Mouse (Mus musculus) cerebellum, postnatal 36 days (tissue): ENCODE results near the gene Bysl.
A peak's percentile ranks its signal among the peaks of the same experiment; 100 is the strongest.
"Not testable (repeated sequence)": the region's sequence is repeated elsewhere in the genome, so short reads cannot be mapped to it uniquely, and the experiment has no call there.

Source experiments
- DNase-seq, 2 experiments: peaks; one replicate each; pipeline ENCODE4 v3.0.0; 2021 to 2022; ENCODE audit warnings: mixed read lengths in 2 of 2

Gene Bysl

GRCm38 (mm10) chr17:47618556-47619311, 7.4 kb upstream of the Bysl start:
- no peak for DNase-seq

GRCm38 (mm10) chr17:47617605-47618307, 6.5 kb upstream of the Bysl start:
- no peak for DNase-seq

DNA sequence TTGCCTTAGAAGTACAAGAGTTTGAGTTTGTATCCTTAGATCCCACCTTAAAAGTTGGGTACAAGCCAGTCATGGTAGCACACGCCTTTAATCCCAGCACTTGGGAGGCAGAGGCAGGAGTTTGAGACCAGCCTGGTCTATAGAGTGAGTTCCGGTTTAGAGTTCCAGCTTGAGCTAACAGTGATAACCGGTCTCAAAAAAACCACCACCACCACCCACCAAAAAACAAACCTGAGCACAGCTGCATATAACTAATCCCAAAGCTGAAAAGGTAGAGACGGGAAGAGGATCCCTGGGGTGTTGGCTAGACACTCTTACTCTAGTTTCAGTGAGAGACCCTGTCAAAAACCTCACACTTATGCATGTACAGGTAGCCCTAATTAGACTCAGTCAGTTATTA, 5.4 kb upstream of the Bysl start:
- no peak for DNase-seq

GRCm38 (mm10) chr17:47616119-47616518, 4.8 kb upstream of the Bysl start:
- no peak for DNase-seq

DNA sequence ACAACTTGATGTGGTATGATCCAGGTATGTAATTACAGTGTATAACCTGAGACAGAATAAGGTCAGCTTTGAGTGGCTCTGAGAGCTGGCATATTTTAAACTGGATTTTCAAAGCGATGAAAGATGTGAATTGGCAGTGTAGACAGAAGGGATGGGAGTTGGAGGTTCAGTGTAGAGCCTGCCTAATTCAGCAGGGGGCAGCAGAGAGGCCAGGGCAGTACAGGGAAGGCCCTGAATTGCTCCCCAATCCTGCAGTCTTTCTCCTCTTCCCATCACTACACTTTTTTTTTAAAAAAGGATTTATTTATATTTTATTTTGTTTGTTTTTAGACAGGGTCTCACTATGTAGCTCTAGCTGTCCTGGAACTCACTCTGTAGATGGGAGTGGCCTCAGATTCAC, 2.7 kb upstream of the Bysl start:
- no peak for DNase-seq

DNA sequence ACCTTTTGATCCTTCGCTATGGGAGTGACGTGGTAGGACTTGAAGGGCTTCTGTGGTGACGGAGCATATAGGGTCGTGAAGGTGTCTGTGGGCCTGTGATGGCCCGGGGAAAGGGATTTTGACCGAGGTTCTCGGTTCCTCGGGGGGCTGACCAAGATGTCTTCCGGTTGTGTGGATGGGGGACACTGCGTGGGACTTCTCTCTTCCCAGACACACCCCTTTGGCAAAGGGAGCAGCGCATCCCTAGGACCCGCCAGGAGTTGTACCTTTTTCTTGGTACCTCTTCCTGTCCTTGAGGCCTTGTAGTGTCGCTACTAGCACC, 330 bp upstream of the Bysl start:
- DNase-seq = no peak

DNA sequence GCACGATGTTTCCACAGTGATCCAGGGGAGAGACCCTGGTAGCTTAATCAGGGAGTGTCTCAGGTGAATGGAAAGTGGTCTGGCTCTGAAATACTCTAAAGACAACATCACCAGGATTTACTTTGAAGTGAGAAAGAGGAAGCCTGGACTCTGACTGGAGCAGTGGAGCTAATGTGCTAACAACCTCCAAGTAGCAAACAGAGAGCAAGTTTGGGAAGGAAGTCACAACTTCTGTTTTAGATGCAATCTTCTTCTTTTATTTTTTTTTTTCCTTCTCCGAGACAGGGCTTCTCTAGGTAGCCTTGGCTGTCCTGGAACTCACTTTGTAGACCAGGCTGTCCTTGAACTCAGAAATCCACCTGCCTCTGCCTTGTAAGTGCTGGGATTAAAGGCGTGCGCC, 2.1 kb downstream of the Bysl start:
- no peak for DNase-seq

DNA sequence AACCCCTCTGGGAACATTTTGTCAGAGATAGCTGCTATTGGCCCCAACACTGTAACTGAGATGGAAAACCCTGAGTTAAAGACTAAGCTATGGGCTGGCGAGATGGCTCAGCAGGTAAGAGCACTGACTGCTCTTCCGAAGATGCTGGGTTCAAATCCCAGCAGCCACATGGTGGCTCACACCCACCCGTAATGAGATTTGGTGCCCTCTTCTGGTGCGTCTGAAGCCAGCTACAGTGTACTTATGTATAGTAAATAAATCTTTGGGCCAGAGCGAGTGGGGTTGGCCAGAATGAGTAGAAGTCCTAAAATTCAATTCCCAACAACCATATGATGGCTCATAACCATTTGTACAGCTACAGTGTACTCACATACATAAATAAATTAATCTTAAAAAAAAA, 5.1 kb downstream of the Bysl start:
- DNase-seq = no peak

- DNase-seq = no peak
Observed at GRCm38 (mm10) chr17:47602289-47602688, 9.0 kb downstream of the Bysl start.

- no peak for DNase-seq
Observed at GRCm38 (mm10) chr17:47601389-47601755, 9.9 kb downstream of the Bysl start.

GRCm38 (mm10) chr17:47600601-47601388, 10.5 kb downstream of the Bysl start:
- no peak for DNase-seq

- DNase-seq = no peak
Observed at GRCm38 (mm10) chr17:47599511-47600297, 11.6 kb downstream of the Bysl start.

DNA sequence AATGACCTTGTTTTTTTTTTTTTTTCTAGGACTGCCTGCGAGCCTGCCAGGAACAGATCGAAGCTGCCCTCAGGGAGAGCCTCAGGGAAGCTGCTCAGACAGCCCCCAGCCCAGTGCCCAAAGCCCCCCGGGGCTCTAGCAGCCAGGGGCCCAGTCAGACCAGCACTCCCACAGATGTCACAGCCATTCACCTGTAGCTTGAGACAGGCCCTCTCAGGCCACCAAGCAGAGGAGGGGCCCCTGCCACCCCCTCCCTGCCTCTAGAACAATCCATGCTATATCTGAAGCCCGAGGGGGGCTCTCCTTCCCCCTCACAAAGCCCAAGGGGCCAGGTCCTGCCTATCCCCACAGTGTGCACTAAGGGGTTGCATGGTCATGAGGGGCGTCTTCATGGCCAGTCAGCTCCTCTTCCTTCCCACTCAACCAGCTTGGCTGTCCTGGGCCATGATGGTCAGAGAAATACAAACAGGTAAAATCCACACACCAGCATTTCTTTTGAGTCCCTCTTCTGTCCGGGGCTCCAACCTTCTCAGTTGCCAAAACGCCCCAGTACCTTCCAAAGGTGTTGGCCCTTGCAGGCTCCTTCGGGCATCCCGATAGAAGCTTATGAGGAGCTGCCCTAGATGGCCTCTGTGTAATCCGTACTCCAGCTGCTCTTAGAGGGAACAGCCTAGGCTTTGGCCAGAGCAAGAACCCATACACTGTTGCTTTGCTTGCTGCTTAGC, 12.6 kb downstream of the Bysl start:
- DNase-seq = not testable (repeated sequence)

- DNase-seq = peak in 1 of 2 experiments; percentile 34
Observed at GRCm38 (mm10) chr17:47597838-47598579, 13.3 kb downstream of the Bysl start.

DNA sequence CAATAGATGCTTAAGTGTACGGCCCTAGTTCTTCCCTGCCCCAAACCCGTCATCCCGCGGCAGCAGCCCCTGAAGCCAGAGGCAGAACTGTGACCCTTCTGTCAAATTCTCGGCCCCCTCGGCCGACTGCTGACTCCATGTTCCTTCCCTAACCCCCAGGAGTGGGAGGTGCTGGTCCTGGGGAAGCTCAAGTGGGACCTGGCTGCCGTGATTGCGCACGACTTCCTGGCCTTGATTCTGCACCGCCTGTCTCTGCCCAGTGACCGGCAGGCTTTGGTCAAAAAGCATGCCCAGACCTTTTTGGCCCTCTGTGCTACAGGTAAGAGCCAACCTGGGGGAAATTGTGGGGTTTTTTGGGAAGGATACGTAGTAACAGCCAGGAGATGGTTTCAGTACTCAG, 14.0 kb downstream of the Bysl start:
- DNase-seq = no peak

DNA sequence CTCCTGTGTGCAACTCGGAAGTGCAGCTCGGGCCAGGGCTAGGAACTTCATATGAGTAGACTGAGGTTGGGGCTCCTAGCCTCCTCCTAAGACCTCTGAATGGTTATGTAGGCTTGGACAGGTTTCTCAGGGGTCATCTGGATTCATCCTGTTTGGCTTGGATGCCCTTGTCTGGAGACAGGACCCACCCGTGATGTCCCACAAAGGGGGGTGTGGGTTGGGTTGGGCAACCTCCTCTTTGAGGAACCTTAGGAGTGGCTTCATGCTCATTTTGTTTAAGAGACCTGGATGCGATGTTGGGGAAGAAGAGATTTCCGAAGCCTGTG, 14.5 kb downstream of the Bysl start:
- no peak for DNase-seq

DNA sequence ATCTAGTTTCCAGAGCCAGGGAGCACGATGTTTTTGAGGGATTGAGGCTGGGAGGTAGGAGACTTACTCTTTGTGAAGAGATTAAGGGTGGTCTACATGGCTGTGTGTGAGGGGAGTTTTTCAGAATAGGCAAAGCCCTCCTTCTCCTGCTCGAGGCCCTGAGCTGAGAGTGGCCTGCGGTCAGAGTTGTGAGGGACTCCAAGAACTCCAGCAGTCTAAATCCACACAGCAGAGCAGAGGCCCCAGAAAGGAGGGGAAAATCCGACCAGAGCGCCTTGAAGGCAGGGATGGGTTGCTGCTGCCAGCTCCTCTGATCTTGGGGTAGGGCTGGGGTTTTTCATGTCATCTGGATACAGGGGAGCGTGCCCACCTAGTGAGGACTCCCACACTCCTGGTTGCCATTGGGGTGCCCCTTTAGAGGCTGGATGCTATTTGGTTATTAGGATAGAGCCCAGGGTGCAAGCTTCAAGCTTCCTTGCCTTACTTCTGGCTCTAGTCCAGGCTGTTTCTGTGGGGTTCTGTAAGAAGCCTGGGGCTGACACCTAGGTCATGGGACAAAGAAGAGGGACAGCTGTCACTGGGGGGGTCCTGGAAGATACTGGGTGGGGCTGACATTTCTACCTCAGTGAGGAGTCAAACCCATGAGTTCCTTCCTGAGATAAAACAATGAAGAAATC, 15.0 kb downstream of the Bysl start:
- DNase-seq = no peak

- no peak for DNase-seq
Observed at GRCm38 (mm10) chr17:47595248-47596161, 15.8 kb downstream of the Bysl start.

GRCm38 (mm10) chr17:47594969-47595247, 16.4 kb downstream of the Bysl start:
- DNase-seq = no peak
